Mouse (Mus musculus): ENCODE measurements around the gene Oas1h. TPM values are rescaled to one million over a fixed set of nuclear protein-coding genes. Genes with fewer than 3 reads are reported as not detected.
"Not testable (repeated sequence)": the region's sequence is repeated elsewhere in the genome, so short reads cannot be mapped to it uniquely, and the experiment has no call there.

Gene Oas1h
- polyA plus RNA-seq, 1 experiment from 2014 or later: not detected

- H3K9me3 ChIP-seq: no peaks in the 10 kb centered on the region
- H3K4me3 ChIP-seq: no peak overlapping the region
- no peak for DNase-seq (ENCODE audit: low spot score)
- no peaks in the 10 kb centered on the region for H3K36me3 ChIP-seq (replicated peaks)
- 56% methylated on average over 7 of the region's 7 CpGs for WGBS
- H3K4me1 ChIP-seq: peaks cover 3% of the 10 kb centered on the region; the same call in 1 of the 2 replicates
- H3K27me3 ChIP-seq (replicated peaks; ENCODE audit: low read depth, poor library complexity, severe bottlenecking): no peaks in the 10 kb centered on the region
- H3K27ac ChIP-seq (replicated peaks): no peak overlapping the region
Observed at GRCm38 (mm10) chr5:120908196-120908920, 47.1 kb downstream of the Oas1h start.

- not testable (repeated sequence) for H3K36me3 ChIP-seq (replicated peaks); H3K27me3 ChIP-seq (replicated peaks; ENCODE audit: low read depth, poor library complexity, severe bottlenecking); DNase-seq (ENCODE audit: low spot score); H3K4me1 ChIP-seq; H3K9me3 ChIP-seq; H3K4me3 ChIP-seq; H3K27ac ChIP-seq (replicated peaks)
- WGBS: 53% methylated on average over 8 of the region's 8 CpGs
Observed at GRCm38 (mm10) chr5:120914204-120914603, 53.0 kb downstream of the Oas1h start, which contains the start of gene Oas1d. Gene Oas1d, plus strand, starts transcription at chr5:120914536.

- 68% methylated on average over 2 of the region's 2 CpGs for WGBS
- not testable (repeated sequence) for H3K27me3 ChIP-seq (replicated peaks; ENCODE audit: low read depth, poor library complexity, severe bottlenecking); H3K27ac ChIP-seq (replicated peaks); H3K9me3 ChIP-seq; DNase-seq (ENCODE audit: low spot score); H3K4me1 ChIP-seq; H3K4me3 ChIP-seq; H3K36me3 ChIP-seq (replicated peaks)
Observed at GRCm38 (mm10) chr5:120919156-120919935, 58.1 kb downstream of the Oas1h start.

GRCm38 (mm10) chr5:120920296-120920695, 59.1 kb downstream of the Oas1h start:
- no peak for DNase-seq (ENCODE audit: low spot score)
- Histone ChIP-seq H3K27me3 (replicated peaks; ENCODE audit: low read depth, poor library complexity, severe bottlenecking) (no peaks in the 10 kb centered on the region), H3K27ac (replicated peaks) (no peak overlapping the region), H3K36me3 (replicated peaks) (no peaks in the 10 kb centered on the region), H3K4me1 (no peaks in the 10 kb centered on the region), H3K4me3 (no peak overlapping the region), H3K9me3 (no peaks in the 10 kb centered on the region)
- WGBS: 78% methylated on average over 3 of the region's 3 CpGs

Small RNA genes lying within 50 kb of the gene (microRNA-seq; reads per million reads assigned to microRNA genes)
- gene Gm22907: not detected

Other genes with a start within 250 kb of the Oas1h start
- 19.4 and 20.1 TPM in 2 replicates for gene Rita1, start 248.8 kb upstream of the Oas1h start, polyA plus RNA-seq (2016; fragmentation: Nextera tagmentation; extraction: Ambion mirVana)
- 62.3 and 64.3 TPM in 2 replicates for gene Ddx54, start 248.7 kb upstream of the Oas1h start, polyA plus RNA-seq (2016; fragmentation: Nextera tagmentation; extraction: Ambion mirVana)
- 0.27 TPM in 1 of 2 replicates, not detected in the other for gene Cfap73, start 227.2 kb upstream of the Oas1h start, polyA plus RNA-seq (2016; fragmentation: Nextera tagmentation; extraction: Ambion mirVana)
- 0.07 and 0.14 TPM in 2 replicates for gene Rasal1, start 212.6 kb upstream of the Oas1h start, polyA plus RNA-seq (2016; fragmentation: Nextera tagmentation; extraction: Ambion mirVana)
- gene Dtx1, start 149.5 kb upstream of the Oas1h start, polyA plus RNA-seq (2016; fragmentation: Nextera tagmentation; extraction: Ambion mirVana): 1.8 and 2.2 TPM in 2 replicates
- gene Oas2, start 111.6 kb upstream of the Oas1h start, polyA plus RNA-seq (2016; fragmentation: Nextera tagmentation; extraction: Ambion mirVana): 0.06 and 0.10 TPM in 2 replicates
- gene Oas3, start 83.8 kb upstream of the Oas1h start, polyA plus RNA-seq (2016; fragmentation: Nextera tagmentation; extraction: Ambion mirVana): 0.06 TPM in 1 of 2 replicates, not detected in the other
- not detected in 2 replicates for gene Oas1e, start 65.9 kb upstream of the Oas1h start, polyA plus RNA-seq (2016; fragmentation: Nextera tagmentation; extraction: Ambion mirVana)
- 0.14 and 0.49 TPM in 2 replicates for gene Oas1c, start 48.9 kb upstream of the Oas1h start, polyA plus RNA-seq (2016; fragmentation: Nextera tagmentation; extraction: Ambion mirVana)
- gene Oas1f, start 14.1 kb upstream of the Oas1h start, polyA plus RNA-seq (2016; fragmentation: Nextera tagmentation; extraction: Ambion mirVana): not detected in 2 replicates
- gene Oas1g, start 26.2 kb downstream of the Oas1h start, polyA plus RNA-seq (2016; fragmentation: Nextera tagmentation; extraction: Ambion mirVana): not detected in 2 replicates
- 0.30 and 0.59 TPM in 2 replicates for gene Oas1a, start 46.1 kb downstream of the Oas1h start, polyA plus RNA-seq (2016; fragmentation: Nextera tagmentation; extraction: Ambion mirVana)
- gene Oas1d, start 53.1 kb downstream of the Oas1h start, polyA plus RNA-seq (2016; fragmentation: Nextera tagmentation; extraction: Ambion mirVana): not detected in 2 replicates
- 0.14 and 0.20 TPM in 2 replicates for gene Rph3a, start 148.7 kb downstream of the Oas1h start, polyA plus RNA-seq (2016; fragmentation: Nextera tagmentation; extraction: Ambion mirVana)

All from embryonic facial prominence, embryonic 10.5 days (tissue).